Mouse (Mus musculus): Measurements from ENCODE around the gene Chd9. TPM values are rescaled to one million over a fixed set of nuclear protein-coding genes. Genes with fewer than 3 reads are reported as not detected.

Gene Chd9
- polyA plus RNA-seq, 1 experiment from 2014 or later, result 85.2 TPM

DNA sequence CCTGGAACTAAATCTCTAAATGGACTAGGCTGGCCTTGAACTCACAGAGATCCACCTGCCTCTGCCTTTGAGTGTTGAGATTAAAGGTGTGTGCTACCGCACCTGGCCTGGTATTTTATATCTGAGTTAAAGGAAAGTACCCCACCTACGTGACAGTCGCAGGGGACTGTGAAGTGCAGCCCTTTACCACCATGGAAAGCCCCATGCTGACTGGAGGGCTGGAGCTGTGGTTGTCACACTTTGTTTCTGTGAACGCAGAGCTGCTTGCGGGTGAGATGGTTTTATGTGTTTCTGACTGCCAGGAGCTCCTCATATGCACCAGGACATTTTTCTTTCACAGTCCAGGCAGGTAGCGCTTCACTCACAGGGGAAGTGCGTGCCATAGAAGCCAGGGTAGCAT, 260.3 kb downstream of the Chd9 start:
- H3K4me3 ChIP-seq, result no peak overlapping the region
- WGBS, result 93% methylated on average over 7 of the region's 7 CpGs
- H3K9ac ChIP-seq, result no peak overlapping the region
- no peaks in the 10 kb centered on the region for H3K4me1 ChIP-seq
- no peaks in the 10 kb centered on the region for H3K9me3 ChIP-seq (replicated peaks)
- no peaks in the 10 kb centered on the region for H3K27me3 ChIP-seq
- no peak overlapping the region for H3K27ac ChIP-seq
- no peak for ATAC-seq
- H3K4me2 ChIP-seq, result no peak overlapping the region
- peaks cover 64% of the 10 kb centered on the region for H3K36me3 ChIP-seq (ENCODE audit: poor library complexity, severe bottlenecking)

DNA sequence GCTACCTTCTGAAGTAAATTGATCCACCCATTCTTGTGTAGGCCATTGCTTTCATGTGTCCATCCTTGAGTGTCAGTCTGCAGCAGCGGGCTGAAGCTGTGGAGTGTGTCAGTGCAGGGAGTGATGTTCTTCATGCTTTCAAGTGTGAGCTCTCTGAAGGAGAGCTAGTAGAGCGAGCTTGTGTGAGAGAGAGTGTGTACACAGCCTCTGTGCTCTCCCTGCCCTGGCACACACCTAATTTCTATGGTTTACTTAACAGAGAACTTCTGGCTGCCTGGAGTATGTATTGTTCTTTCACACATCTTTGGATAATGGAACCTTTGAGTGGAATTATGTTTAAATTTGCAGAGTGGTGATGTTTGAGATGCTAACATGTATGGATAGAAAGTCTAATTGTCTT, 261.4 kb downstream of the Chd9 start:
- Histone ChIP-seq H3K36me3 (ENCODE audit: poor library complexity, severe bottlenecking) (peaks cover 70% of the 10 kb centered on the region), H3K27ac (no peak overlapping the region), H3K4me2 (no peak overlapping the region), H3K27me3 (no peaks in the 10 kb centered on the region), H3K9ac (no peak overlapping the region), H3K9me3 (replicated peaks) (no peaks in the 10 kb centered on the region), H3K4me1 (no peaks in the 10 kb centered on the region), H3K4me3 (no peak overlapping the region)
- WGBS, result 83% methylated on average over 2 of the region's 2 CpGs
- ATAC-seq, result no peak

DNA sequence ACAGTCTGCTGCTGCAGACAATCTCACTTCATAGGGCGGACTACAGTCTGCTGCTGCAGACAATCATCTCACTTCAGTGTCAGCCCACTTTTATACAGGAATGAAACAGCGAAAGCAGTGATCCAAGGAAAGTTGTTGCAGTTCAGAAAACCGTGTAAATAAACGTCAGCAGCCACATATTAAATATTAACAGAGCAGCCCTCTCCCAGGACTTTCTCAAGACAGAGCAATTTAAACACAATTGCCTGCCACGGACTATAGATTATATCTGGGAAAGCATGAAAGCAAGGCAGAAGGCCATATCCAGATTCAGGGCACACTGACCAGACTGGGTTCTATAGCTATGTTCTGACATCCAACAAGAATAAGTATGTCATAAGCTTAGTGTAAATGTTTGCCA, 266.0 kb downstream of the Chd9 start:
- WGBS, result 91% methylated on average over 5 of the region's 5 CpGs
- Histone ChIP-seq H3K4me3 (no peak overlapping the region), H3K9me3 (replicated peaks) (no peaks in the 10 kb centered on the region), H3K27ac (no peak overlapping the region), H3K9ac (no peak overlapping the region), H3K4me1 (no peaks in the 10 kb centered on the region), H3K36me3 (ENCODE audit: poor library complexity, severe bottlenecking) (peaks cover 58% of the 10 kb centered on the region), H3K27me3 (no peaks in the 10 kb centered on the region), H3K4me2 (no peak overlapping the region)
- no peak for ATAC-seq

DNA sequence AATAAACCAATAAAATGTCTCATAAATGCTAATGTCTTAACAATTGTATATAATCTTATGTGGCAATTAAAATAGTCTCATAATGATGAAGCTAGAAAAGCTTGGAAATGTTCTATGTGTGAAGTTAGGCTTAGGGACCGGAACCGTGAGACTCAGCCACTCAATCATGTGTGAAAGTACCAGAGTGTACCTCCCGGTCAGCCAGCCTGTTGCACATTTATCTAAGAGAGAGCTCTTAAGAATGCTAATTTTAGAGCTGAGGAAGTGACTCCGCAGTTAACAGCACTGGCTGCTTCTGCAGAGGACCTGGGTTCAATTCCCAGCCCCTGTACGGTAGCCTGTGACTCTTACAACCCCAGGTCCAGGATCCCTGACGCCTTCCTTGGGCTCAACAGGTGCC, 270.0 kb downstream of the Chd9 start:
- WGBS, result 89% methylated on average over 6 of the region's 6 CpGs
- no peaks in the 10 kb centered on the region for H3K9me3 ChIP-seq (replicated peaks)

More for the DNA sequence above, 270.0 kb downstream of the Chd9 start:
- Histone ChIP-seq H3K36me3 (ENCODE audit: poor library complexity, severe bottlenecking) (peaks cover 53% of the 10 kb centered on the region), H3K27ac (no peak overlapping the region), H3K27me3 (no peaks in the 10 kb centered on the region), H3K4me3 (no peak overlapping the region), H3K9ac (no peak overlapping the region), H3K4me1 (no peaks in the 10 kb centered on the region), H3K4me2 (no peak overlapping the region)
- ATAC-seq, result no peak

Small RNAs within 50 kb of the gene (microRNA-seq; reads per million reads assigned to microRNA genes)
- gene Gm44382, result not detected

Other genes with a start within 250 kb of the Chd9 start
- gene Gm19935, start 11.0 kb upstream of the Chd9 start, polyA plus RNA-seq (2015; fragmentation: Nextera tagmentation; extraction: Ambion mirVana), result 0.43 TPM in 1 of 2 replicates, not detected in the other
- 14.2 and 15.8 TPM in 2 replicates for gene Rbl2, start 241.7 kb downstream of the Chd9 start, polyA plus RNA-seq (2015; fragmentation: Nextera tagmentation; extraction: Ambion mirVana)

All from forebrain, embryonic 13.5 days (tissue).